Mouse (Mus musculus) kidney, postnatal 0 days (tissue): ENCODE measurements around the gene Aldh9a1. TPM values are rescaled to one million over a fixed set of nuclear protein-coding genes. Genes with fewer than 3 reads are reported as not detected.
A peak's percentile ranks its signal among the peaks of the same experiment; 100 is the strongest.

Experiments used
- ATAC-seq: fragments of 200-750 bp; cut with Nextera tagmentation; replicated peaks from 2 replicates; pipeline ENCODE4 v1.8.0; 2017; ENCODE audit warnings: low read depth, moderate number of reproducible peaks, moderate TSS enrichment, moderate library complexity; ENCODE audit not compliant: low FRiP score
- DNase-seq: peaks from one replicate; pipeline ENCODE4 v3.0.0-alpha.2; 2016; ENCODE audit warnings: low spot score
- H3K27ac ChIP-seq: fragments of 300-500 bp; sonication (generic); 2 replicates; pipeline ENCODE4 v1.5.1; 2014; ENCODE audit warnings: mild to moderate bottlenecking
- H3K27me3 ChIP-seq: fragments of 300-500 bp; sonication (generic); 2 replicates; pipeline ENCODE4 v1.6.1; 2014; ENCODE audit warnings: low read length, mixed read lengths; ENCODE audit not compliant: insufficient read depth
- H3K36me3 ChIP-seq: fragments of 300-500 bp; sonication (generic); 2 replicates; pipeline ENCODE4 v1.6.1; 2014; ENCODE audit warnings: low read length, mixed read lengths; ENCODE audit not compliant: insufficient read depth
- H3K4me1 ChIP-seq: fragments of 300-500 bp; sonication (generic); replicated peaks from 2 replicates; pipeline ENCODE4 v1.6.1; 2014; ENCODE audit warnings: antibody characterized with exemption, low read length, mixed read lengths; ENCODE audit not compliant: insufficient read depth
- H3K4me2 ChIP-seq: fragments of 300-500 bp; sonication (generic); 2 replicates; pipeline ENCODE4 v1.6.1; 2014; ENCODE audit warnings: mild to moderate bottlenecking, low read length, moderate library complexity, mixed read lengths
- H3K4me3 ChIP-seq: fragments of 300-500 bp; sonication (generic); replicated peaks from 2 replicates; pipeline ENCODE4 v1.5.1; 2014; ENCODE audit warnings: low read depth, low read length
- H3K9ac ChIP-seq: fragments of 300-500 bp; sonication (generic); 2 replicates; pipeline ENCODE4 v1.6.1; 2014; ENCODE audit warnings: low read depth, low read length
- H3K9me3 ChIP-seq: fragments of 300-500 bp; sonication (generic); replicated peaks from 2 replicates; pipeline ENCODE4 v1.6.1; 2016; ENCODE audit warnings: low read length, inconsistent platforms, mixed read lengths
- CTCF ChIP-seq: IDR thresholded peaks from 2 replicates; pipeline ENCODE4 v1.5.1; 2016; ENCODE audit warnings: antibody characterized with exemption, low read depth, mild to moderate bottlenecking, moderate library complexity
- WGBS: fragments of 180-500 bp; shearing (Covaris S2); extraction: QIAGEN DNeasy Blood & Tissue Kit; methylation state at CpG from one replicate; pipeline ENCODE4 v1.1.7; 2014; 5-methylcytosine and 5-hydroxymethylcytosine counted together
- polyA plus RNA-seq: library from polyadenylated mRNA; unstranded; fragments of >200 nt; fragmentation: Nextera tagmentation; extraction: Ambion mirVana; gene quantifications from 2 replicates; pipeline ENCODE4 v1.2.1, GENCODE M21; 2015

Gene Aldh9a1
- polyA plus RNA-seq, 1 experiment from 2014 or later: 54.3 TPM

GRCm38 (mm10) chr1:167350597-167351415 is 1.0 kb downstream of the Aldh9a1 start:
- Histone ChIP-seq H3K27me3 (no peaks in the 10 kb centered on the region), H3K4me2 (peak overlapping the region; percentile 86), H3K36me3 (0 out of 2 replicates have a peak, but pooled peaks cover 3% of the 10 kb centered on the region), H3K4me3 (peak overlapping the region; percentile 74), H3K9me3 (no peaks in the 10 kb centered on the region), H3K4me1 (no peaks in the 10 kb centered on the region), H3K27ac (peak overlapping the region; percentile 75), H3K9ac (peak overlapping the region; percentile 76)
- DNase-seq: peak; percentile 18
- TF ChIP-seq CTCF: no peak
- ATAC-seq: no peak
- 29% methylated on average over 13 of the region's 13 CpGs for WGBS

DNA sequence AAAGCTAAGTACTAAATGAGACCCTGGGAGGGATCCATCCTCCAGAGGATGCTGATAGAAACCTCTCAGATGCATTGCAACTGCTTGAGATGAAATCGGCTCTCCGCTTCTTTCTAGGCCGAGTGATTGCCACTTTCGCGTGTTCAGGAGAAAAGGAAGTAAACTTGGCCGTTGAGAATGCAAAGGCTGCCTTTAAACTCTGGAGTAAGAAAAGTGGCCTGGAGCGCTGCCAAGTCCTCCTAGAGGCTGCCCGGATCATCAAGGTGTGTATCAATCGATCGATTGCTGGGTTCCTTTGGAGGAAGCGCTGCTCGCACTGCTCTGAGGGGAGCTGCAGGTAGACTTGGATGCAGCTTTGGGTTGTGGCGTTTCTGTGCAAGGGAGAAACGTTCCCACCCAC is 2.6 kb downstream of the Aldh9a1 start:
- no peaks in the 10 kb centered on the region for H3K4me1 ChIP-seq
- peaks cover 12% of the 10 kb centered on the region; the same call in 1 of the 2 replicates for H3K36me3 ChIP-seq
- WGBS: 86% methylated on average over 14 of the region's 14 CpGs
- H3K27me3 ChIP-seq: no peaks in the 10 kb centered on the region
- H3K9me3 ChIP-seq: no peaks in the 10 kb centered on the region
- H3K4me3 ChIP-seq: no peak overlapping the region
- TF ChIP-seq CTCF: no peak
- H3K4me2 ChIP-seq: no peak overlapping the region
- no peak overlapping the region for H3K9ac ChIP-seq
- ATAC-seq (no peak), DNase-seq (no peak)
- H3K27ac ChIP-seq: no peak overlapping the region

DNA sequence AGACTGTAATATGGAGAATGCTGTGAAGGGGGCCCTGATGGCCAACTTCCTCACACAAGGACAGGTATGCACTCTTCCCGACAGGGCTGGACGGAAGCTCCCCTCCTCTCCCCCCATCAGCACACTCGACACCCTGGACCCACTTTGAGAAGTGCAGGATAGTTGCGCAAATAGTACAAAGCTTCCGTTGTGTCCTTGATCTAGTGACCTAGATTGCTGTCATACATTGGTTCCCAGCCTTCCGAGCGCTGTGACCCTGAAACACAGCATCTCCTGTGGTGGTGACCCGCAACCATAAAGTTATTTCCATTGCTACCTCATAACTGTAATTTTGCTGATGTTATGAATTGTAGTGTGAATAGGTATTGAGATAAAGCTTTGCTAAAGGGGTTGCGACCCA is 7.6 kb downstream of the Aldh9a1 start:
- H3K4me3 ChIP-seq: no peak overlapping the region
- ATAC-seq (no peak), DNase-seq (no peak)
- no peak overlapping the region for H3K27ac ChIP-seq
- H3K27me3 ChIP-seq: no peaks in the 10 kb centered on the region
- 96% methylated on average over 9 of the region's 9 CpGs for WGBS
- no peak overlapping the region for H3K9ac ChIP-seq
- H3K4me2 ChIP-seq: no peak overlapping the region
- peaks cover 18% of the 10 kb centered on the region; the same call in 1 of the 2 replicates for H3K36me3 ChIP-seq
- H3K4me1 ChIP-seq: no peaks in the 10 kb centered on the region
- no peak for TF ChIP-seq CTCF
- no peaks in the 10 kb centered on the region for H3K9me3 ChIP-seq

GRCm38 (mm10) chr1:167358731-167359130 is 8.9 kb downstream of the Aldh9a1 start:
- TF ChIP-seq CTCF: no peak
- Histone ChIP-seq H3K27ac (no peak overlapping the region), H3K9ac (no peak overlapping the region), H3K27me3 (no peaks in the 10 kb centered on the region), H3K36me3 (peaks cover 18% of the 10 kb centered on the region; the same call in 1 of the 2 replicates), H3K4me2 (no peak overlapping the region), H3K9me3 (no peaks in the 10 kb centered on the region), H3K4me1 (no peaks in the 10 kb centered on the region), H3K4me3 (no peak overlapping the region)
- ATAC-seq (no peak), DNase-seq (no peak)
- 79% methylated on average over 9 of the region's 9 CpGs for WGBS

- Histone ChIP-seq H3K4me3 (no peak overlapping the region), H3K4me2 (no peak overlapping the region), H3K9ac (no peak overlapping the region), H3K4me1 (no peaks in the 10 kb centered on the region), H3K36me3 (peaks cover 18% of the 10 kb centered on the region; the same call in 1 of the 2 replicates), H3K9me3 (no peaks in the 10 kb centered on the region), H3K27ac (no peak overlapping the region), H3K27me3 (no peaks in the 10 kb centered on the region)
- no peak for ATAC-seq
- DNase-seq: no peak
- 78% methylated on average over 4 of the region's 4 CpGs for WGBS
- no peak for TF ChIP-seq CTCF
These were observed 10.5 kb downstream of the Aldh9a1 start for GRCm38 (mm10) chr1:167360268-167360667.

GRCm38 (mm10) chr1:167362819-167363218 is 13.0 kb downstream of the Aldh9a1 start:
- no peaks in the 10 kb centered on the region for H3K4me1 ChIP-seq
- H3K9ac ChIP-seq: no peak overlapping the region
- no peak overlapping the region for H3K27ac ChIP-seq
- no peaks in the 10 kb centered on the region for H3K9me3 ChIP-seq
- H3K27me3 ChIP-seq: no peaks in the 10 kb centered on the region
- no peak overlapping the region for H3K4me2 ChIP-seq
- ATAC-seq (peak; percentile 31; the same call in 1 of the 2 replicates), DNase-seq (no peak)
- H3K4me3 ChIP-seq: no peak overlapping the region
- WGBS: 81% methylated on average over 4 of the region's 4 CpGs
- H3K36me3 ChIP-seq: peaks cover 10% of the 10 kb centered on the region; the same call in 1 of the 2 replicates
- no peak for TF ChIP-seq CTCF
